24 mouse cellular contexts compared by ENCODE assay signal in genomic region chr3:27218604-27219003, GRCm38 (mm10). TPM values are rescaled to one million over a fixed set of nuclear protein-coding genes. Genes with fewer than 3 reads are reported as not detected.
DNase-seq lines count a peak whose midpoint lies in the region; ATAC-seq and TF ChIP-seq lines count a peak whose summit lies in the region.
"Had no signal": no experiment of that assay in that cellular context is flagged by ENCODE, and none has a peak within 500 bp of the region (broad histone marks: within the 10 kb centered on the region; RNA-seq: fewer than 3 reads in every experiment).

No protein-coding gene starts in this region.

- TF ChIP-seq RAD21 in CH12.LX (IDR thresholded peaks at IDR 0.05; ENCODE audit: low read depth, low read length): no peak

- no peaks in the 10 kb centered on the region for H3K79me2 ChIP-seq in CH12.LX (replicated peaks; ENCODE audit: control insufficient read depth, extremely low read depth, insufficient read depth, poor library complexity, severe bottlenecking)

- peaks cover 2% of the 10 kb centered on the region for H3K9me3 ChIP-seq in CH12.LX (replicated peaks; ENCODE audit: low read length)
- H3K9me3 ChIP-seq in hindbrain, embryonic 14.5 days (ENCODE audit: control insufficient read depth, low read length): no peaks in the 10 kb centered on the region
- no peaks in the 10 kb centered on the region for H3K9me3 ChIP-seq in neural tube, embryonic 15.5 days (replicated peaks)
- H3K9me3 ChIP-seq: embryonic facial prominence, embryonic 12.5 days; heart, embryonic 10.5 days; intestine, embryonic 15.5 days; midbrain, embryonic 12.5 days had no signal

- H3K4me1 ChIP-seq in CH12.LX (ENCODE audit: control insufficient read depth in 1 of 2, insufficient read depth in 2 of 2): peaks cover 11 to 39% of the 10 kb centered on the region in 2 experiments; a peak in 3 of 4 replicates
- H3K4me1 ChIP-seq in hindbrain, embryonic 14.5 days (replicated peaks; ENCODE audit: control insufficient read depth, insufficient read depth, low read length): no peaks in the 10 kb centered on the region
- no peaks in the 10 kb centered on the region for H3K4me1 ChIP-seq in neural tube, embryonic 15.5 days
- H3K4me1 ChIP-seq: embryonic facial prominence, embryonic 12.5 days; intestine, embryonic 15.5 days; midbrain, embryonic 12.5 days had no signal

- dilution Hi-C loops in CH12.LX (cut with MboI; ENCODE audit: extremely low pct_ligation_motif_present, extremely low pct_unique_long_range_greater_than_20kb, low sequenced_read_pairs): no loop called here

- in situ Hi-C loops in CH12.LX (cut with MboI; ENCODE audit: low pct_ligation_motif_present, low pct_unique_long_range_greater_than_20kb, low sequenced_read_pairs): loop anchor here (5.0 kb wide), 1 partner anchor 36 kb away; the partner anchor contains the start of gene Nceh1

- DNase-seq in layer of hippocampus, adult 9-11 months: peak; percentile 60
- no peak for DNase-seq in layer of hippocampus, adult 2 months (ENCODE audit: low spot score in 2 of 2)
- DNase-seq in CH12.LX (ENCODE audit: extremely low read depth): peak; percentile 68
- DNase-seq in hindbrain, embryonic 14.5 days (ENCODE audit: low spot score): no peak
- DNase-seq in kidney, adult 11 months: no peak
- DNase-seq: adrenal gland, adult 8-10 months; B cell, adult 2 months; cerebellum, adult 8-10 months; gastrocnemius, postnatal 36 days; heart, postnatal 4 days; kidney, postnatal 4 days; retina, postnatal 1 day; right cerebral cortex, postnatal 25 days; spleen, adult 18-20 months; thymus, postnatal 14 days had no signal

- WGBS in hindbrain, embryonic 14.5 days: 93% methylated on average over 5 of the region's 5 CpGs
- 91% methylated on average over 5 of the region's 5 CpGs for WGBS in neural tube, embryonic 15.5 days

- peak; percentile 72 to 77 for ATAC-seq in hematopoietic stem cell, adult 5-6 weeks (replicated peaks in 1 of 2; ENCODE audit: insufficient read depth in 1 of 2, low FRiP score in 2 of 2, low TSS enrichment in 1 of 2, low read depth in 1 of 2, poor library complexity in 2 of 2, severe bottlenecking in 2 of 2)
- ATAC-seq in monocyte, adult 5-6 weeks (replicated peaks; ENCODE audit: insufficient number of reproducible peaks, low FRiP score, low TSS enrichment, poor library complexity, severe bottlenecking): peak; percentile 86
- no peak for ATAC-seq in hindbrain, embryonic 14.5 days (ENCODE audit: low FRiP score)
- ATAC-seq in neural tube, embryonic 15.5 days (ENCODE audit: low FRiP score): no peak
- ATAC-seq: hindbrain, embryonic 16.5 days; intestine, embryonic 15.5 days had no signal

- peak; percentile 63; the same call in 1 of the 2 replicates for TF ChIP-seq EP300 in CH12.LX (IDR thresholded peaks at IDR 0.05; ENCODE audit: low read length)

- no peak for TF ChIP-seq POLR2A in CH12.LX (IDR thresholded peaks at IDR 0.05; ENCODE audit: low read depth, low read length)

- H3K4me3 ChIP-seq in layer of hippocampus, adult 2 months: no peak overlapping the region
- H3K4me3 ChIP-seq in CH12.LX (replicated peaks in 1 of 3; ENCODE audit: low read depth in 2 of 3, low read length in 2 of 3, poor library complexity in 1 of 3): no peak overlapping the region
- H3K4me3 ChIP-seq in hindbrain, embryonic 14.5 days (replicated peaks; ENCODE audit: low read length): no peak overlapping the region
- no peak overlapping the region for H3K4me3 ChIP-seq in neural tube, embryonic 15.5 days (replicated peaks)
- H3K4me3 ChIP-seq: embryonic facial prominence, embryonic 12.5 days; heart, embryonic 10.5 days; intestine, embryonic 15.5 days; midbrain, embryonic 12.5 days had no signal

- peaks cover 0 to 45% of the 10 kb centered on the region in 2 experiments for H3K36me3 ChIP-seq in CH12.LX (replicated peaks in 1 of 2; ENCODE audit: control insufficient read depth in 1 of 2, insufficient read depth in 1 of 2, low read length in 1 of 2)
- H3K36me3 ChIP-seq in hindbrain, embryonic 14.5 days (replicated peaks; ENCODE audit: control insufficient read depth, insufficient read depth): no peaks in the 10 kb centered on the region
- no peaks in the 10 kb centered on the region for H3K36me3 ChIP-seq in neural tube, embryonic 15.5 days
- H3K36me3 ChIP-seq: embryonic facial prominence, embryonic 12.5 days; intestine, embryonic 15.5 days; midbrain, embryonic 12.5 days had no signal

- H3K27me3 ChIP-seq in CH12.LX (replicated peaks): no peaks in the 10 kb centered on the region
- no peaks in the 10 kb centered on the region for H3K27me3 ChIP-seq in hindbrain, embryonic 14.5 days (ENCODE audit: control insufficient read depth, insufficient read depth, low read length)
- H3K27me3 ChIP-seq in neural tube, embryonic 15.5 days (replicated peaks): no peaks in the 10 kb centered on the region
- H3K27me3 ChIP-seq: embryonic facial prominence, embryonic 12.5 days; intestine, embryonic 15.5 days; midbrain, embryonic 12.5 days had no signal

- peak overlapping the region; percentile 7; the same call in 1 of the 2 replicates for H3K4me2 ChIP-seq in CH12.LX (ENCODE audit: insufficient read depth, low read depth, poor library complexity, severe bottlenecking)
- no peak overlapping the region for H3K4me2 ChIP-seq in hindbrain, embryonic 14.5 days (replicated peaks)
- H3K4me2 ChIP-seq in neural tube, embryonic 15.5 days: no peak overlapping the region
- H3K4me2 ChIP-seq: embryonic facial prominence, embryonic 12.5 days; intestine, embryonic 15.5 days; liver, embryonic 11.5 days; midbrain, embryonic 12.5 days had no signal

- no peak overlapping the region for H3K27ac ChIP-seq in layer of hippocampus, adult 2 months
- peak overlapping the region; percentile 32; the same call in 1 of the 2 replicates for H3K27ac ChIP-seq in CH12.LX (ENCODE audit: insufficient read depth, low read depth)
- H3K27ac ChIP-seq in hindbrain, embryonic 14.5 days: no peak overlapping the region
- no peak overlapping the region for H3K27ac ChIP-seq in neural tube, embryonic 15.5 days (replicated peaks)
- H3K27ac ChIP-seq: embryonic facial prominence, embryonic 12.5 days; heart, embryonic 10.5 days; intestine, embryonic 15.5 days; midbrain, embryonic 12.5 days had no signal

- no peak for TF ChIP-seq CTCF in layer of hippocampus, adult 2 months (conservative IDR thresholded peaks at IDR 0.05)
- no peak for TF ChIP-seq CTCF in CH12.LX (conservative IDR thresholded peaks at IDR 0.05 in 1 of 2, IDR thresholded peaks at IDR 0.05 in 1 of 2; ENCODE audit: low read depth in 2 of 2, low read length in 2 of 2)

- H3K9ac ChIP-seq in CH12.LX (ENCODE audit: insufficient read depth, low read depth): no peak overlapping the region
- no peak overlapping the region for H3K9ac ChIP-seq in hindbrain, embryonic 14.5 days
- H3K9ac ChIP-seq in neural tube, embryonic 15.5 days (replicated peaks): no peak overlapping the region
- H3K9ac ChIP-seq: embryonic facial prominence, embryonic 12.5 days; intestine, embryonic 15.5 days; midbrain, embryonic 12.5 days had no signal

TF ChIP-seq in CH12.LX, 34 proteins besides CTCF, POLR2A, EP300 and RAD21:
- no peak for TF ChIP-seq ZC3H11A (IDR thresholded peaks at IDR 0.05; ENCODE audit: low read depth, low read length)
- TF ChIP-seq IRF4 (IDR thresholded peaks at IDR 0.05; ENCODE audit: low read depth, low read length): peak; percentile 71
- 0 out of 2 replicates have a peak, but pooled peaks have one; percentile 33 for TF ChIP-seq TBP (conservative IDR thresholded peaks at IDR 0.05; ENCODE audit: low read depth, low read length)
- peak; percentile 45; the same call in 1 of the 2 replicates for TF ChIP-seq TCF12 (IDR thresholded peaks at IDR 0.05; ENCODE audit: low read depth, low read length)
- no peak for TF ChIP-seq MYC (IDR thresholded peaks at IDR 0.05; ENCODE audit: low read depth, low read length)
- TF ChIP-seq CHD1 (IDR thresholded peaks at IDR 0.05; ENCODE audit: low read depth, low read length): no peak
- no peak for TF ChIP-seq CHD2 (IDR thresholded peaks at IDR 0.05; ENCODE audit: low read length)
TF ChIP-seq in CH12.LX: peak in this region for 3.

RNA-seq across cellular contexts. Expression of gene Nceh1, which starts 35.8 kb away (rescaled TPM):
- total RNA-seq in layer of hippocampus, adult 2 months (2021): 100 to 1,000 TPM; 108 to 115 TPM
- 8.5 and 9.1 TPM in 2 replicates for total RNA-seq in CH12.LX (2012; rRNA removed)
- 11.8 and 12.3 TPM in 2 replicates for total RNA-seq in CH12.LX (2014; rRNA removed)
- 8.1 and 9.2 TPM in 2 replicates for polyA plus RNA-seq in CH12.LX (2012; ENCODE audit: insufficient read length, low read depth)
- 55.5 and 60.5 TPM in 2 replicates for total RNA-seq in hematopoietic stem cell, adult 5-6 weeks (2017)
- 12.1 to 15.1 TPM (median 15.0 TPM) in 3 replicates for total RNA-seq in monocyte, adult 5-6 weeks (2017)
- polyA plus RNA-seq in hindbrain, embryonic 14.5 days (2014; fragmentation: Nextera tagmentation; extraction: Ambion mirVana): 11.5 and 15.8 TPM in 2 replicates
- polyA plus RNA-seq in neural tube, embryonic 15.5 days (2015; fragmentation: Nextera tagmentation; extraction: Ambion mirVana): 16.3 and 19.3 TPM in 2 replicates

Comparison
In these comparisons a context has a peak if more than half of its experiments do, and no peak if none do; other contexts are left out.
1. DNase-seq: peak in layer of hippocampus, adult 9-11 months (single experiment) and CH12.LX (single experiment); none in layer of hippocampus, adult 2 months (0 of 2), hindbrain, embryonic 14.5 days (single experiment) and kidney, adult 11 months (single experiment).
2. ATAC-seq: peak in hematopoietic stem cell, adult 5-6 weeks (2 of 2) and monocyte, adult 5-6 weeks (single experiment); none in hindbrain, embryonic 14.5 days (single experiment) and neural tube, embryonic 15.5 days (single experiment).